Mouse (Mus musculus) cortical plate, adult 2 months (tissue): ENCODE measurements around the gene Cep164. TPM values are rescaled to one million over a fixed set of nuclear protein-coding genes. Genes with fewer than 3 reads are reported as not detected.
"Not testable (repeated sequence)": the region's sequence is repeated elsewhere in the genome, so short reads cannot be mapped to it uniquely, and the experiment has no call there.

ENCODE experiments used
- H3K27ac ChIP-seq: fragments of 200-500 bp; 2 replicates; pipeline ENCODE4 v1.5.1; 2012; ENCODE audit warnings: low read length, control low read depth, inconsistent platforms; ENCODE audit not compliant: insufficient read depth
- H3K4me1 ChIP-seq: fragments of 200-500 bp; 2 replicates; pipeline ENCODE4 v1.6.1; 2011; ENCODE audit warnings: low read length; ENCODE audit not compliant: control insufficient read depth, insufficient read depth
- H3K4me3 ChIP-seq: fragments of 200-500 bp; 2 replicates; pipeline ENCODE4 v1.5.1; 2011; ENCODE audit warnings: mild to moderate bottlenecking, low read length, control low read depth; ENCODE audit not compliant: insufficient read depth
- CTCF ChIP-seq: fragments of 200-500 bp; IDR thresholded peaks from 2 replicates; pipeline ENCODE4 v1.5.1; 2011; ENCODE audit warnings: mild to moderate bottlenecking, control low read depth, low read length; ENCODE audit not compliant: insufficient read depth; ENCODE audit errors: extremely low read depth
- POLR2A ChIP-seq: fragments of 200-500 bp; IDR thresholded peaks from 2 replicates; pipeline ENCODE4 v1.6.1; 2011; ENCODE audit warnings: mild to moderate bottlenecking, low read length, control low read depth; ENCODE audit not compliant: insufficient read depth; ENCODE audit errors: extremely low read depth
- polyA plus RNA-seq: library from polyadenylated mRNA; depleted of rRNA; stranded (reverse); fragments of >200 nt; gene quantifications from 2 replicates; pipeline ENCODE4 v1.2.3, GENCODE M21; 2012

The Cep164 gene
- polyA plus RNA-seq, 1 experiment, result 18.5 TPM

DNA sequence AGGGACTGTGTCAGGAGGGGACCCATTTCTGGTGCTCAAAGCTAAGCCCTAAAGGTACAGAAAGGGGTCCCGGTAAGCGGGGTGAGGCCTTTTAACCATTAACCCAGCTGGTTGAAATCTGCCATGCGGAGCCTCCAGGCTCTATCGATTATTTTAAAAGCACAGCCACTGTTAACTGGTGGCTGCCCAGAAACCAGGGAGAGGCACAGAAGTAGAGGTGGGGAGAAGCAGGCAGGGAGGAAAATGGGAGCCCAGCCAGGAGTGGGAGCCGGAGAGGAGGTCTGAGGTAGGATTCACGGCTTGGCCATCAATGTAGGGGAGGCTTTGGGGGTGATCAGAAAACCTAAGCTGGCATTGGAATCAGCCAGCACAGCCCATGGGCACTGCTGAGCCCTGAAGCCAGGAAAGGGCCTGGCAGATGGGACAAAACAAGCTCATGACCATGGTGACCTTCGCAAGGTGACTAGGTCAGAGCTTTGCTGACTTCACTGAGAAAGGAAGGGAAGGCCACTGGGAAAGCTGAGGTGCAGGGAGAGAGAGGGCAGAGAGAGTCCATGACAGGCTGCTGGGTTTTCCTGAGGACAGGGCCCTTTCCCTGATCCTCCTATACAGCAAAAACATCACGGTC is 22.2 kb upstream of the Cep164 start:
- peaks cover 16% of the 10 kb centered on the region for H3K4me1 ChIP-seq
- no peak overlapping the region for H3K4me3 ChIP-seq
- no peak overlapping the region for H3K27ac ChIP-seq
- no peak for TF ChIP-seq POLR2A
- TF ChIP-seq CTCF, result no peak

DNA sequence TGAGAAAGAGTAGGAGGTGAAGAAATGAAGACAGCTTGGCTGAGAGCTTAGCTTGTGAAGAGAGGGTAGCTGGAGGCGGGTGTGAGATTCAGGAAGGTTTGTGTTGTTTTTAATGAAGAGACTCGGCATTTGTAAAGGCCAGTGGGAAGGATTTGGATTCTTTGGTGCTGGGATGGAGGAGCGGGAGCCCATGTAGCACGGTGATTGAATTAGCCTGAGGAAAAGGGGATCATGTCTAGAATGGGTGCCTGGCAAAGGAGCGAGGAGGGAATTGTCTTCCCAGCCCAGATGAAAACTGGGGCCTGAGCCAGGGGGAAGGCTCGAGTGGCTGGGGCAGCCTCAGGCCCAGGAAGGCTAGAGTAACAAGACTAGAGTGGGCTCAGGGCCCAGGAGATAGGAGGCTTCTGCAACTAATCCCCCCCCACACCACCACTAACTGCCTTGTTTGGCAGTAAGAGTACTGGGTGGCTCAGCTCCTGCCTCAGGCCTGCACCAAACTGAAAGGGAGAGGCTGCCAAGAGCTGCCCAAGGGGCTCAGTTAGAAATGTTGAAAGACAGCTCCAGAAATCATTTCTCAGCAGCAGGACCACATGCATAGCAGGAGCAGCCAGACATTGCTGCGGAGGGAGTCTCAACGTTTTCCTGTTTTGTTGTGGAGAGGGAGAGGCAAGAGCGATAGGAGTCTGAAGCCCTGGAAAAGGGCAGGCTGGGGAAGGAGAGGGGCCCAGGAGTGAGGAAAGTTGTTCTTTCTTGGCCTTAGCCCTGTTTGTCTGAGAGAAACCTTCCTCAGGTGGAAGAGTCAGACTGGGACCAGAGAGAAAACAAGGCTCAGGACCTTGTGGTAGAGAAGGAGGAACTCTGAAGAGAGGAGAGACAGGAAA is 21.3 kb upstream of the Cep164 start:
- Histone ChIP-seq H3K27ac (peak overlapping the region; percentile 25; the same call in 1 of the 2 replicates), H3K4me3 (no peak overlapping the region), H3K4me1 (peaks cover 19% of the 10 kb centered on the region)
- TF ChIP-seq CTCF, result no peak
- TF ChIP-seq POLR2A, result no peak

DNA sequence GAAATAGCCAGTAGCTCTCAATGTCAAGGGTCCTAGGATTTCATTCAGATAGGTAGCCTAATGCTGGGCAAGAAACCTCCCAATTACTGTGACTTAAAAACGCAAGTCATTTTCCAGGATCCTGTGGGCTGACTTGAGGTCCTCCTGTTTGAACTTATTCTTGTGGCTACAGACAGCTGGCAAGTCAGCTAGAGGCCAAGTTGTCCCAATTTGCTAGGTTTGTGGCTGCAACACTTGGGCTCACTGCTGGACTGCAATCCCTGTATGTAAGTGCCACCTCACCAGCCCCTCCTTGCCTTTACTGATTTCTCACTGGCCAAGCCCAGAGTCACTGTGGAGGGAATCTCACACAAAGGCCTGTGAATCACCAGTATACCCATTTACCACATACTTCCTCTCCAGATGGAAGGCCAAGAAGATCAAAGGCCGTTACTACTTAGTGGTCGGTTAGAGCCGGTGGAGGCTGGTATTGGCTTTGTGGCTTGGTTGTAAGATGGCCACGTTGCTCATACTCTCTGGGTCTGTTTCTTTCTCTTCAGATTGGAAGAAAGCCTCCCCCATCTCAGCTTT is 18.5 kb upstream of the Cep164 start:
- Histone ChIP-seq H3K27ac (no peak overlapping the region), H3K4me1 (peaks cover 32% of the 10 kb centered on the region), H3K4me3 (no peak overlapping the region)
- no peak for TF ChIP-seq CTCF
- TF ChIP-seq POLR2A, result no peak

DNA sequence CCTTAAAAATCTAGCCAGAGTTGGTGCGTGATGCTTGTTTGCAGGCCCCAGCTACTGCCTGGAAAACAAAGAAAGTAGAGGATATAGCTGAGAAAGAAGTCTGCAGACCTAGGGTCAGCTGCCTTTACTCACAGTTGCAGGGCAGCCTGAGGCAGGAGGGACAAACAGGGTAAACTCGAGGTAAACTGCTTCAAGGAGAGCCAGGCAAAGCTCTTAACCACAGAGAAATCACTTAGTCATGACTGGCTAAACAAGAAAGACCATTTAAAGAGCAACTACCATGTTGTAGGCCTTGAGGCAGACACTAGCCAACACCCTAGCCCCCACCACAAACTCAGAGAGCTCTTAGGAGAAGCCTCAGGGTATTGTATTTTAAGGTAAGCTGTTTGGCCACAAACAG is 17.7 kb upstream of the Cep164 start:
- not testable (repeated sequence) for H3K27ac ChIP-seq, H3K4me3 ChIP-seq
- H3K4me1 ChIP-seq, result peaks cover 37% of the 10 kb centered on the region

DNA sequence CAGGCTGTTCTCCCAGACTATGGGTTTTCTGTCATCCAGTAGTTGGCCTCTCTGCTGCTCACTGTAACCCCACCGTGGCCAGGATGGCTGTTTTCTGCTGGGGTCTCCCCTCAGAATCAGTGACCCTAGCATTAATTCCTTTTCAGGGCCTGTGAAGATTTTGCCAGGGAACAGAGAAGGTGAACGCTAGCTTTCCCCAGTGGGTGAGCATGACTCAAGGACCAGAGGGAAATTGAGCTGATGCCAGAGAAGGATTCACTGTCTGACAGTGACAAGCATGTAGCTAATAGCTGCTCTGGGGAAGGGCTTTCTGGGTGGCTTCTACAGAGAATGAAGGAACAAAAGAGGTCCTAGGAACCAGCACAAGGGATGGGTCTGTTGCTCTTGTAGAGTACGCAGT is 17.1 kb upstream of the Cep164 start:
- Histone ChIP-seq H3K4me1 (peaks cover 41% of the 10 kb centered on the region), H3K4me3 (no peak overlapping the region), H3K27ac (no peak overlapping the region)
- TF ChIP-seq POLR2A, result no peak
- no peak for TF ChIP-seq CTCF

DNA sequence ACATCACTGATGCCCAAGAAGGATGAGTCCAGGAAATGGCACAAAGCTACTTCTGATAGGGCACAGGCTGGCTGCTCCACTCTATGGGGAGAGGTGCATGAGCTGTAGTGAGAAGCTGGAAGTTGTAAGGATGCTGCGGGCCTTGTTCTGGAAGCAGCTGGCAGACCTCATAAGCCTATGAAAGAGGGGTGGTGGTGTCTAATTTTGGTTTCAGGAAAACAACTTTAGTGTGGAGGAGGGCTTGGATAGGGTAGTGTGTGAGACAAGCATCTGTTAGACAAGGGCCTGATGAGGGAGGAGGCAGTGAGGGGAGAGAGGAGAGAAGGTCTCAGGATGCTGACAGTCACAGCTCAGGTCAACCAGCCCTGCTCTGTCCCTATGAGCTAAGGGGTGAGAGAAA is 15.3 kb upstream of the Cep164 start:
- TF ChIP-seq CTCF (no peak), POLR2A (no peak)
- Histone ChIP-seq H3K27ac (no peak overlapping the region), H3K4me1 (peaks cover 35% of the 10 kb centered on the region), H3K4me3 (no peak overlapping the region)

DNA sequence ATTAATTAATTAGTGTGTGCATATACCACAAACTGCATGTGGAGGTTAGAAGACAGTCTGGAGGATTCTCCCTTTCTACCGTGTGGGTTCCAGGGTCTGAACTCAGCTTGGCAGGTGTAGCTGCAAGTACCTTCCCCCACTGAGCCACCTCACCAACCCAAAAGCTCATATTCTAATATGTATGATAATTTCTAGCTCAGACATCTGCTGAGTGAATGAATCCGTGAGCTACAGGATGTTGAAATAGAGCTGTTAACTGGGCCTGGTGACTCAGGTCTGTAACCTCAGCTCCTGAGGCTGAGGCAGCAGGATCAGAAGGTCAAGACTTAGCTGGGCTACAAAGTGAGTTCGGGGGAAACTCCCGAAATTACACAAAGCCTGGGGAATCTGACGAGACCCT is 14.5 kb upstream of the Cep164 start:
- TF ChIP-seq POLR2A, result no peak
- no peak for TF ChIP-seq CTCF
- Histone ChIP-seq H3K4me1 (peaks cover 31% of the 10 kb centered on the region), H3K4me3 (no peak overlapping the region), H3K27ac (no peak overlapping the region)

DNA sequence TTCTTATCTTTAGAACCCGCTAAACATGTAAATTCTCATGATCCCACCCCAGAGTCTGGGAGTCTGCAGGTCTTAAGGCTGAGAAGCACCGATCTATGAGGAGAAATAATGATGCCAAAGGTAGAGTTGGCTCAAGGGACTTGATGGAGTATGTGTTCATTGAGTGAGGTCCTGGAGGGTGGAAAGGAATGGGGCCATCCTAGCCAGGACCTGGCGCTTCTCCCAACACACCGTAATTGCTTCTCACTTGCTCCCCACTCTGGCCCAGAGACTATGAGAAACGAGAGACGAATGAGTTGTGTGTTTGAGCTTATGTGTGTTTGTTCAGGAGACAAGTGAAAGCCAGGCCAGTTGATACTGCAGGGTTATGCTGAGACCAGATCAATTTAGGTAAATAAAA is 13.0 kb upstream of the Cep164 start:
- no peak overlapping the region for H3K27ac ChIP-seq
- TF ChIP-seq CTCF, result no peak
- no peak for TF ChIP-seq POLR2A
- peak overlapping the region; percentile 89 for H3K4me3 ChIP-seq
- H3K4me1 ChIP-seq, result peaks cover 31% of the 10 kb centered on the region

DNA sequence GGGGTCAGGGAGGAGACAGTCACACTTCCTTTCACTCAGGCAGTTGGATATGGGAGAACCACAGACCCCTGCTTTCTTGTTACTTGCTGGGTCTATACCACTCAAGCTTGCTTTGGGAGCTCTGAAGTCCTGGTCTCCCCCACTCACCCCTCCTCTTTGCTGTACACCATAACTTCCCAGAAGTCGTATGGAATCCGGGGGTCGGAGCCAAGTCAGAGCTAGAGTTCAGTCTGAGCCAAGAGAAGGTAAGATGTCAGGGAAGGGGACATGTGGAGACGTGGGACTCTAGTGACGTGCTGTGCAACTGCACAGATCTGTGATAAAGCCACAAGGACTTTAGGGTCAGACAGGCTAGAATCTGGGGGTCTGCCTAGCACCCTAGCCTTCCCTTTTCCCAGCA is 11.8 kb upstream of the Cep164 start:
- Histone ChIP-seq H3K4me1 (peaks cover 31% of the 10 kb centered on the region), H3K4me3 (peak overlapping the region; percentile 89), H3K27ac (no peak overlapping the region)
- TF ChIP-seq POLR2A, result no peak
- TF ChIP-seq CTCF, result no peak

DNA sequence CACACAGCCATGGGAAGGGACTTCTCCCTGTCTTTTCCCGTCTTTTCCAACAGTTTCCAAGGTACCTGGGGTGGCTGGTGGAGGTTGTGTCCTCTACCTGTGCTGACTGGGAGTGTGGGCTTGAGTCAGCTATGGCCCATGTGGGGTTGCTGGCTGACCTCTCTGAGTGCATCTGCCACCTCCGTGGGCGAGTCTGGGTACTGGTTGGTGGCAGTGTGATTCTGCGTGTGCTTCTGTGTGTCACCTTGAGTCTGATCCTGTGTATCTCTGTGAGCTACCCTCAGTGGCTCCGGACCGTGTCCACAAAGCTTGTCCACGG is 11.4 kb upstream of the Cep164 start:
- H3K4me1 ChIP-seq, result peaks cover 29% of the 10 kb centered on the region
- H3K4me3 ChIP-seq, result peak overlapping the region; percentile 89
- H3K27ac ChIP-seq, result no peak overlapping the region
- no peak for TF ChIP-seq POLR2A
- no peak for TF ChIP-seq CTCF
